Mouse (Mus musculus) layer of hippocampus, postnatal 14 days (tissue): ENCODE measurements around the gene Gad2. TPM values are rescaled to one million over a fixed set of nuclear protein-coding genes. Genes with fewer than 3 reads are reported as not detected.
A peak's percentile ranks its signal among the peaks of the same experiment; 100 is the strongest.

ENCODE experiments used
- DNase-seq, 2 experiments: peaks; one replicate each; pipeline ENCODE4 v3.0.0; 2021 to 2022; ENCODE audit warnings: low spot score in 2 of 2, mixed read lengths in 1 of 2
- total RNA-seq, 2 experiments: library from RNA; stranded (reverse); gene quantifications; 2 replicates each; pipeline ENCODE4 v1.2.3; 2021

Gene Gad2
- total RNA-seq, 2 experiments from 2014 or later: 79.7 to 92.5 TPM

DNA sequence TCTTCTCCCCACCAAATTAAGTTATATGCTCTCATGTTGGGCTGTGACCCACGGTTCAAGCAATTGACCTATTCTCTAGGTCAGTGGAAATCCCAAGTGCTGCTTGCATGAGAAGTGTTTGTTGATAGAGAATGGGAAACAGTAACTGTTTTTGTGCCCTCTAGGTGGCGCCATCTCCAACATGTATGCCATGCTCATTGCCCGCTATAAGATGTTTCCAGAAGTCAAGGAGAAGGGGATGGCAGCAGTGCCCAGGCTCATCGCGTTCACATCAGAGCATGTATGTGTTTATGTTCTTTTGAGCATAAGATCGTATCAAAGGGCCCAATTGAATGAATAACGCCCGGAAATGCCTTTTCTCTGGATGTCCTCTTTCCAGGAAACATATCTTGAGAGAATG lies 12.8 kb downstream of the Gad2 start:
- no peak for DNase-seq

DNA sequence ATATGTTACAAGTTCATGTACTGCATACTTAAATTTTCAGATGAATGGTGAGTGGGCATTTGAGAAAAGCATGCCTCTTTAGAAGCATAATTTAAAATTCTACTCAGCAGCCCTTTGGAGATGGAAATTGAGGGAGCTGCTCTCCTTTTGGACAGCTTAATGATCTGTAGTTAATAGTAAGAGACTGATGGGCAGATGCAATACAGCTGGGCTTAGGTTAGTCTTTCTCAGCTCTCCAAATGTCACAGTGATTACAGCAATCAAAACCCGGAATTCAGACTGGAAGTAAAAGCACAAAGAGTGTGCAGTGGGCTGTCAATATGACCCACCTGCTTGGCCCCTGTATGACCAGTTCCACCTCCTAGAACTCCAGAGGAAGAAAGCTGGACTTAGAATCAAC lies 24.1 kb downstream of the Gad2 start:
- DNase-seq: no peak

DNA sequence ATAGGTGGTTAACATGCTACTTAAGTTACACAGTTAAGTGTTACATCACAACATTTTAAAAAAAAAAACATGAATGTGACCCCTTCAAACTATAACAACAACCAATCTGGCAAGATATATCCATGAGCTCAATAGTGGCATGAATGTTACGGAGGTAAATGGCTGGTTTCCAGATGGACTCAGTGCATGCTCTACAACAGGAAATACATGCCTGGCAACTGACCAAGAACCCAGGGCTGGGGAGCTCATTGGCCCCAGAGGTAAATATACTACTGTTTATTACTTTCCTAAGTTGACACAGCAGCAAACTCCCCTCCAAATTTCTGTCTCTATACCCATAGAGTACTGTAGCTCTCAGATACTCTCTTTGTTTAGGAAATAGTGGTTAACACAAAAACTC lies 26.4 kb downstream of the Gad2 start:
- DNase-seq: no peak

DNA sequence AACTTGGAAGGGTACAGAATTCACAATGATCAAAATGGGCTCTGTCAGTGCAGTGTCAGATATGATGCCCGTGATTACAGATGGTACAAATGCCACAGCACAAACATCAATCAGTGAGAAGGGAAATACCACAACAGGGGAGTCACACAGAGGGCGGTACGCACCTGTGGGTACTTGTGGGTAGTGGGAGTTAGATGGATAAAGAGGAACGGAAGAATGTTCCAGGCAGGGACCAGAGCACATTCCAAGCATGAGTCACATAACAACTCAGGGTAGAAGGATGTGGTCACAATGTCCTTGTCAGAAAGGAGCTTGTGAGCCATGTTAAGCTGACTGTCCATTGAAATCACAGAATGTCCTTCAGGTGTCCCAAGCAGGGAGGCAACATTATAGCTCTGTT lies 29.8 kb downstream of the Gad2 start:
- DNase-seq: no peak

DNA sequence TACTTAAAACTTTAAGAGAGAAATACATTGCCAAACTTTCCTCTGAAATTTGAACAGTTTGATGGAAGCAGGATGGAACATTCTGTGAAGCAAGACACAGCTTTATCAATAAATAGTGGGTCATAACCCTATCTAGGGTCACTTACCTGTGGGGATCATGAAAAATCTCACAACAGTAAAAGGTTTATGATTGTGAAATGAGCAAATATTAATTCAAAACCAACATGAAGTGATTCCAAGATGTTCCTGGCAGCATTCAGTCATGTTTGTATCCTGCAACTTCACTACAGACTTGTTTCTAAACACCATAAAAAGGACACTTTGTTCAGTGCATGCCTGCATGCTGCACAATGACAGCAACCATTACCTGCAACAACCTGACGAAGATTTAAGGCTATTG lies 41.7 kb downstream of the Gad2 start:
- DNase-seq: no peak

DNA sequence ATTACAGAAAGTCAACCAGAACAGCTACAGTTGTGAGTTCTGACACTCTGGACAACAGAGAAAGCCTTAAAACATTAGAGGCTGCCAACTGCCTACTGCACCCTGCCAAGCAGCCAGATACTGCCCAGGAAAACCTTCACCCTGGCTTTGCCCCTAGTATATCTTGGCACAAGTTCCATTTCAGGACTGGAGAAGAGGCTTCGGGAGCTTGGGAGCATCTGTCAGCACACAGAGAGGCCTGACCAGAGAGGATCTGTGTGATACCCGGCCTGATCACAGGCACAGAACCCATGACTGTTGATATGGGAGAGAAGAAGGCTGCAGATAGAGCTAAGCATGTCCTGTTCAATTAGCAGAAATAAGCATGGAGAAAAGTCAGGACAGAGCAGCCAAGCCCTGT lies 48.4 kb downstream of the Gad2 start:
- DNase-seq: no peak

DNA sequence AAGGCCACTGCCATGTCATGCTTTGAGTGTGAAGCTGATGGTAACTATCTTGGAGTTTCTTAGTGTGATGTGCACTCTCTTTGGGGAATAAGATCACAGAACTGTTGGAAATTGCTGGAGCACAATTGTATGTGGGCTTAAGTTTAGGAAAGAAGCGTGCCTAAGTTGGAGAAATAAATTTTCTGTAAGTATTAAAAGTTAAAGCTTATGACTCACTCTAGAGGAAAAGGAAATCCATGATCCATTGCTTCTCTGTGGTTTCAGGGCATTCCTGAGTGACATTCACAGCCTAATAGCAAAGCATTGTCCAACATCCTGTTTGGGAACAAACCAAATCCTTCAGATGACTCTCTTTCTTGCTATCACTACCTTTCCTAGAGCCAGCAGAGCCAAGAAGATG lies 49.3 kb downstream of the Gad2 start:
- no peak for DNase-seq

DNA sequence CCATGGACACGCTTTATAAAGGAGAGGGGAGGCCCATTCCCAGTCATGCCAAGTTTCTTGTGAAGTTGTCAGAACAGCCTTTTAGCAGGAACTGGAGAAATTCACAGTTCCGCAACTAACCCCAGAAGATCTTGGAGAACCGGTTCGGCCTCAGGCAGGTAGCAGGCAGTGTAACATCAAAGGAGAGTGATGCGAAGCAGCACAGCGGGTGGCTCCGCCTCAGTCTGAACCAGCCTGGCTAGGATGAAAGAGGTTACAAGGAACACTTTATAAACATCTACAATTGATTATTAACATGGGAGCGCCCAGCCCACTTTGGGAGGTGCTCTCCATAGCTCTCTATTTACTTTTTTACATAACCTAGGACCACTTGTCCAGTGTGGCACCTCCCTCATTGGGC lies 55.1 kb downstream of the Gad2 start:
- DNase-seq: no peak

DNA sequence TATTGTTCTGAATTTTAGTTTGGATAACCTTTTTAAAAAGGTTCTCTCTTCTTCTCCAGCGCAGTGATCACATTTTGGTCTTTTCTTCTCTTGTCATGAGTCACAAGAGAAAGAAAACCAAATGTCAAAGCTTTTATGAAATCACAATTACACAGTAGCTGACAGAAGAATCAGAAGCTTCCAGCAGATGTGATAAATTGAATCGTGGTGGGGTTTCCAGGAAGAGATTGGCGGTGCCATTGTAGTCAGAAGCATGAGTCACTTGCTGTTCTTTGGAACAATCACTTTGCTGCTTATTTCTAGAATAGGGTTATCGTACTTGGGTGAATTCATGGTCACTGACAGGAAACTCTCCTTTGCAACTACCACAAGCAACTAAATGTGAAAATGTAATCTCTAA lies 57.9 kb downstream of the Gad2 start:
- no peak for DNase-seq

DNA sequence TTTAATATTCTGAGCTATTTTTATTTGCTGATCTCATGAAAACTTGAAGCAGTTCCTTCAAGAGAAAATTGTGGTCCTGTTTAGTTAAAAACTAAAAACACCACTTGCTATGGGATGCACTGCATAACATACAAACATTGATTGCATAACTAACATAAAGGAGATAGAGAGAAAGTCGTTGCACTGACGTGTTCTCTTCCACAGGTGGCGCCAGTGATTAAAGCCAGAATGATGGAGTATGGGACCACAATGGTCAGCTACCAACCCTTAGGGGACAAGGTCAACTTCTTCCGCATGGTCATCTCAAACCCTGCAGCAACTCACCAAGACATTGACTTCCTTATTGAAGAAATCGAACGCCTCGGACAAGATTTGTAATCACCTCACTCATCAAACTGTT lies 68.0 kb downstream of the Gad2 start:
- no peak for DNase-seq

DNA sequence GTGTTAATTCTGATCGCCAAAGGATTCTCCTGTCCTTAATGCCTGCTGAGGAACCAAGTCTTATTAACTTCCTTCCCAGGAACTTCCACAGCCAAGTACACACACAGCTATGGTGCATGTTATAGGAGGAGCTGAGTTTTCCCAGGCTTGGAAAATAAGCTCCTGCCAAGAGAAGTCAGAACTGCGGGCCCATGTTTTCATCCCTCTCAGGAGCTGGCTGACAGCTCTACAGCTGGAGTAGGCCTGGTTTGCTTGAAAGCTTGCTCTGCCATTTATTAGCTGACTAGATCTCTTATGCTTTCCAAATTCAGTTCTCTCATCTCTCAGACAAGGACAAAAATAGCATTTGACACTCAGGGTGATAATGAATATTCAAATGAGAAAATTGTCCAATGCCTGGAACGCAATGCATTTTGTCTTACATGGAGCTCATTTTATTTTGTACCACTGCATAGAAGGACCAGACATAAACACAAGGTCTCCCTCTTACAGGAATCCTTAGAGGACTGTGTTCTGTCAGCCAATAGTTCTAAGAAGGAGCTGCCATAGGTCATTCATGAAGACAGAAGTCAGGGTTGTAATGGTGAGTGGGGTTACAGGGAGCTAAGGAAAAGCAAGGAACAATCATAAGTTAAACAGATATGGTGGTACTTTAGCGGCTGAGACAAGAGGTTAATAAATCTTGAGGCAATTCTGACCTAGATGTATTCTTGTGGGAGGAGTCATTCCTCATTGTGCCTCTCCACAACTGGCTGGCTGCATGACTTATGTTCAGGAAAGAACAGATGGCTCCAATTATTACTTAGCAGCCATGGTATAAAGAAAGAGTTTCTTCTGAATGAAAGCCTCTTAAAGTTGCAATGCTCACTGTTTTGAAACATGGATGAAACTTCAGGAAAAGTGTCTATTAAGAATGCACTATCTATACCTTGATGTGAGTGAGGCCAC lies 83.0 kb downstream of the Gad2 start:
- peak in 1 of 2 experiments; percentile 18 for DNase-seq

DNA sequence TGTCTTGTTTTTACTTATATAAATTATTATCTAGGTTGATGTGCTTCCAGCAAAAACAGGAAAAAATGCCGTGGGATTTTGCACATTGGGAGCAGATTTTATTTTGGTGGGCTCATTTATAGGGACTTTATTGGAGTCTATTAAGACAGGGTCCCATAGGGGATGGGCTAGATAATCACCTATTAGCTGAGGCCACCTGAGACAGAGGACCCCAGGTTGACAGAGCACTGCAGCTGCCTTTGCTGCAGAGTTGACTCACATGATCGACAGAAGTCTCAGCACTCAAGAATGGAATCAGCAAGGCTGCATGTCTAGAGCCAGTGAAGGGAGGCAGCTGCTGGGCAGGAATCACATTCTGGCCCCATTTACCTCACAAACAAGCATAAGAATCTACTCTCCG lies 84.2 kb downstream of the Gad2 start:
- DNase-seq: no peak

DNA sequence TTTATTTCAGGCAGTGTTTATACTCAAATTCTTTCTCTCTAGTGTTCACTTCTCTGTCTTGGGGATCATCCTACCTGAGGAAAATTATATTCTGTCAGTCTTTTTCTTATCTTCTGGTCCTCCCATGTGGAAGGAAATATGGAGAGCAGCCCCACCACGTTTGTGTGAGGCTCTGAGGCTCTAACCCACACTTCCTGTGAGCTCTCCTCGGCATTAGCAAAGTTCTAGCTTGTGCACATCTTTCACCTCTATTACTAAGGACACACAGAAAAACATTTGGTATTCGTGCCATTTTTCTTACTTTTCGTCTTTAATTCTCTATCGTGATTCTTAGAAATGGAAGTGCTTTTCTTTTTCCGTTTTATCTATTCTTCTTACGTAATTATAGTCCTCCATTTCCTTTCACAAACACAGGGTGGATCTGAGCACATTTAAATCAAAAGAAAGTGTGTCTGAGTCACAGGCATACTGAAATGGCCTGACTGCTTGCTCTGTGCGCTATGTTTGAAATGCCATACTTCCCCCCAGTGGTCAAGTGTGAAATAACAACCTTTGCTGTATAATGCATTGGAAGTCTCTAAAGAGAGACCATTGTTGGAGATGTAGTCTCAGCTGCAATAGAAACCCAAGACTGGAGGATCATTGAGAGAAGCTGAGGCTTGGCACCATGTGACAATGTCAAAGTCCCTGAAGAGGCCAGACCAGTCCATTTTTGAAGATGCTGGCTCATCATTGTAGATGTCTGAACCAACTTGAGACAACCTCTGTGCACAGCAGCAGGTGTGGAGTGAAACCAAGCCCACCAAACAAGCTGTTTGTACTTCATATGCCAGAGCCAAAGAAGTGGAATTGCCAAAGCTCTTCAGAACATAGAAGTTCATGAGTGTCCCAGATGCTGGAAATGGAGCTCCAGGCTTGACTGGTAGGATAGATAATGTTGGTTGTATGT lies 99.8 kb downstream of the Gad2 start:
- peak; percentile 59 to 90 for DNase-seq

DNA sequence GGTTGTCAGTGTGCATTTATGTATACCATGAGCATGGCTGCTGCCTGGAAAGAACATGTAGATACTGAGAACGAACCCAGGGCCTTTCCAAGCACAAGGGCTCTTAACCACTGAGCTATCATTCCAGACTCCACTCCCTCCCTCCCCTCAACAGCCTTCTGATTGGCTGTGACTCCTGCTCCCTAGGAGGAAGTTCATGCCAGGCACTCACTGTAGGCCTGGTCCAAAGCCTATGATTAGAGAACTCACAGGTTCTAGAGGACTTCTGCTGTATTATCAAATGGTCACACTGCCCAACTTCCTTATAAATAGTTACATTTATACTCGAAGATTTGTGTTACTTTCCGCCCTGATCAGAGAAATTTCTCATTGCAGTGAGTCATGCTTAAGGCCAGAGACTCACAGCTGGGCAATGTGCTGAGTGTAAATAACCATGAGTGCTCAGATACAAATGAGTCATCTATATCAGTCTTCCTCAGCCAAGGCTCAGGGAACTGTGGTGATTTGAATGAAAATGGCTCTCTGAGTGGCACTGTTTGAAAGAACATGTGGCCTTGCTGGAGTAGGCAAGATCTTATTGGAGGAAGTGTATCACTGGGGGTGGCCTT lies 102.0 kb downstream of the Gad2 start:
- no peak for DNase-seq

DNA sequence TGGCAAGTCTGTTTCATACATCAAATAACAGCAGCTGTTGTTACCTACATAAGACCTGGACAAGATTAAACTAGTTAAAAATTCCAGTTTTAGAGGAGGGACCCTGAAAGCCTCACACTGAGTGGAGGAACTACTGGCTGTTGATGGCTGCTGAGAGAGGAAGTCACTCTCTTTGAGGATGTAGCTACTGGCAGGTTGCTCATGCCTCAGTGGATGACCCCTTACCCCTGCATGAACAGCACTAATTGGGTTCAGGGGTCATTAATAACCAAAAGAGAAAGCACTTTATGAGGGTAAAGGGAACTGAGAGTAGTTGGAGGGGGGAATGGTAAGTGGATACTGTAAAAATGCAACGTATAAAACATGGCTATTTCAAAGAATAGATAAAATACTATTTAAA lies 105.1 kb downstream of the Gad2 start:
- no peak for DNase-seq

DNA sequence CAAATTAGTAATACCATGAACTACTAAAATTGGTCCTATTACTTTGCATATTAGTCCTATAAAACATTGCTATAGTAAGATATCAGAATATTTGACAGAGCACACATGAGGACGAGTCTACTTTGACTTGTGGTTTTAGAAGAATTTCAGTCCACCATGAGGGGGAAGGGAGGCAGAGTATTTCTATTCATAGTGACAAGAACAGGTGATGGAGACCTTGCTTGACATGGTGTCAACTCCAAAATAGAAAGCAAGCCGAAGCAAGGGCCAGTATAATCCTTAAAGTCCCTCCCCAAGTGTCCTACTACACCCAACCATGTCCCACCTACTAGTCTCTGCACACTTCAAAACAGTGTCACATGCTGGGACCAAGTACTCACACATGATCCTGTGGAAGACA lies 114.1 kb downstream of the Gad2 start:
- DNase-seq: no peak

DNA sequence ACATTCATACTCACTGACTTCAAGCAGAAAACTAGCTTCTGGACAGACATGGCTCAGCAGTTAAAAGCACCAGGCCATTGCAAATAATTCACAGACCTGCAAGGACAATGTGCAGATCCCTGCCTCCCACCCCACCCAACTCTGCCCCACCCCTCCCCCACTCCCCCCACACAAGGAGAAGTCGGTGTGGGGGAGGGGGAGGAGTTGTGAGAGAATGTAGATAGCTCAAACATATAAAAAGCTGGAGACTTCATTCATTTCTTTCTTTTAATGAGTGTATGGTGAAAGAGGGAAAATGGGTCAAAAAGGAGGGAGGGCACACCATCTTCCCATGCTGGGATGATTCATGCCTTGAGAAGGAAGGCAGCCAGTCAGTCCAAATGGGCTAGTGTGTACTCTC lies 117.4 kb downstream of the Gad2 start:
- no peak for DNase-seq

DNA sequence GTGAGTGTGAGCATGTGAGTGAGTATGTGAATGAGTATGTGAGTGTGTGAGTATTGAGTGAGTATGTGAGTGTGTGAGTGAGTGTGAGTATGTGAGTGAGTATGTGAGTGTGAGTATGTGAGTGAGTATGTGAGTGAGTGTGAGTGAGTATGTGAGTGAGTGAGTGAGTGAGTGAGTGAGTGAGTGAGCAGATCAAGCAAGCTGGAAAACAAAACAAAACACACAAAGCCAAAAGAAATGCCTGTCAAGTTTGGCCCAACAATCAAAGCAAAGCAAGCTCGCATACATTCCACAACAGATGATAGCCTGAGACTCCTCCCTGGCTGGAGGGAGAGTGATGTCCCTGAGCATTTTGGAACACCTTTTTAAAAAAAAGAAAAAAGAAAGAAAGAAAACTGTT lies 118.4 kb downstream of the Gad2 start:
- DNase-seq: no peak

DNA sequence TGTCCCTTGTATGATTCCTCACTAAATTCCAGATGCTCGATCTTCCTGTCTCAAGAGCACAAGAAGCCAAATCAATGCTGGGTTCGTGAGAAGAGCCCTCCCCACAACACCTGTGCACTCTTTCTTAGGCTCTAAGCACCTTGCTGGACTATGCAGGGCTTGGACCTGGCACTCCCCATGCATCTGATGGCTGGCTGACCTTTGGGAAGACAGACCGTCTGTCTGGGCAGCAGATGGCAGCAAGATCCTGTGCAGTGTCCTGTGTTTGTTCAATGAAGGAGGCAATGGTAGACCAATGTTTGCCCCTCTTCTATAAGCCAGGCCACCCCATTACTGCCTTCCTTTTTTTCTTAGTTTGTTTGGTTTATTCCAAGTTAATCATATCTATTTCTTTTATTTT lies 119.2 kb downstream of the Gad2 start:
- no peak for DNase-seq
